Mouse (Mus musculus) heart, postnatal 0 days (tissue): ENCODE data around the gene Gpr62. TPM values are rescaled to one million over a fixed set of nuclear protein-coding genes. Genes with fewer than 3 reads are reported as not detected.
"Not testable (repeated sequence)": the region's sequence is repeated elsewhere in the genome, so short reads cannot be mapped to it uniquely, and the experiment has no call there.

Experiments used
- ATAC-seq: fragments of 200-750 bp; cut with Nextera tagmentation; 2 replicates; pipeline ENCODE4 v1.8.0; 2017; ENCODE audit warnings: low read depth, moderate number of reproducible peaks, moderate library complexity; ENCODE audit not compliant: insufficient read depth
- DNase-seq: peaks from one replicate; pipeline ENCODE4 v3.0.0-alpha.2; 2016; ENCODE audit warnings: low spot score
- H3K27ac ChIP-seq: fragments of 300-500 bp; sonication (generic); 2 replicates; pipeline ENCODE4 v1.5.1; 2014; ENCODE audit warnings: low read depth, mild to moderate bottlenecking
- H3K27me3 ChIP-seq: fragments of 300-500 bp; sonication (generic); 2 replicates; pipeline ENCODE4 v1.6.1; 2014; ENCODE audit warnings: low read length, mixed read lengths; ENCODE audit not compliant: control insufficient read depth, insufficient read depth
- H3K36me3 ChIP-seq: fragments of 300-500 bp; sonication (generic); replicated peaks from 2 replicates; pipeline ENCODE4 v1.6.1; 2014; ENCODE audit warnings: low read length, mixed read lengths; ENCODE audit not compliant: control insufficient read depth, insufficient read depth
- H3K4me1 ChIP-seq: fragments of 300-500 bp; sonication (generic); 2 replicates; pipeline ENCODE4 v1.6.1; 2014; ENCODE audit warnings: antibody characterized with exemption; ENCODE audit not compliant: control insufficient read depth, insufficient read depth
- H3K4me2 ChIP-seq: fragments of 300-500 bp; sonication (generic); 2 replicates; pipeline ENCODE4 v1.6.1; 2014; ENCODE audit warnings: low read depth, mild to moderate bottlenecking, low read length, moderate library complexity
- H3K4me3 ChIP-seq: fragments of 300-500 bp; sonication (generic); 2 replicates; pipeline ENCODE4 v1.5.1; 2014; ENCODE audit warnings: low read depth, low read length
- H3K9ac ChIP-seq: fragments of 300-500 bp; sonication (generic); replicated peaks from 2 replicates; pipeline ENCODE4 v1.6.1; 2014; ENCODE audit warnings: low read depth, low read length, mixed read lengths
- H3K9me3 ChIP-seq: fragments of 300-500 bp; sonication (generic); replicated peaks from 2 replicates; pipeline ENCODE4 v1.6.1; 2016; ENCODE audit warnings: low read length; ENCODE audit not compliant: control insufficient read depth
- CTCF ChIP-seq: IDR thresholded peaks from 2 replicates; pipeline ENCODE4 v1.5.1; 2016; ENCODE audit warnings: antibody characterized with exemption, control low read depth, low read depth
- EP300 ChIP-seq: IDR thresholded peaks from 2 replicates; pipeline ENCODE4 v1.6.1; 2016; ENCODE audit warnings: antibody characterized with exemption, low read depth
- WGBS: fragments of 180-500 bp; shearing (Covaris S2); extraction: QIAGEN DNeasy Blood & Tissue Kit; methylation state at CpG from one replicate; pipeline ENCODE4 v1.1.7; 2014; 5-methylcytosine and 5-hydroxymethylcytosine counted together
- polyA plus RNA-seq: library from polyadenylated mRNA; unstranded; fragments of >200 nt; fragmentation: Nextera tagmentation; extraction: Ambion mirVana; gene quantifications from 2 replicates; pipeline ENCODE4 v1.2.1, GENCODE M21; 2015
- total RNA-seq: library from RNA; depleted of rRNA; stranded (reverse); fragments of >200 nt; gene quantifications from 2 replicates; pipeline ENCODE4 v1.2.3, GENCODE M21; 2014; ENCODE audit warnings: low replicate concordance

The Gpr62 gene
- total and polyA plus RNA-seq, 2 experiments from 2014 or later, result 0.11 TPM; not detected in 1

- no peaks in the 10 kb centered on the region for H3K9me3 ChIP-seq
- no peak overlapping the region for H3K9ac ChIP-seq
- H3K36me3 ChIP-seq, result no peaks in the 10 kb centered on the region
- H3K4me1 ChIP-seq, result no peaks in the 10 kb centered on the region
- H3K4me2 ChIP-seq, result no peak overlapping the region
- ATAC-seq, result no peak
- no peak overlapping the region for H3K4me3 ChIP-seq
- 57% methylated on average over 6 of the region's 6 CpGs for WGBS
- no peak overlapping the region for H3K27ac ChIP-seq
- TF ChIP-seq CTCF, result no peak
- no peak for TF ChIP-seq EP300
- H3K27me3 ChIP-seq, result no peaks in the 10 kb centered on the region
- no peak for DNase-seq
Observed at GRCm38 (mm10) chr9:106504246-106504645, 38.5 kb upstream of the Gpr62 start.

- Histone ChIP-seq H3K4me2 (no peak overlapping the region), H3K4me1 (no peaks in the 10 kb centered on the region), H3K4me3 (no peak overlapping the region), H3K36me3 (no peaks in the 10 kb centered on the region), H3K9ac (no peak overlapping the region), H3K27me3 (no peaks in the 10 kb centered on the region), H3K27ac (no peak overlapping the region), H3K9me3 (no peaks in the 10 kb centered on the region)
- ATAC-seq (no peak), DNase-seq (no peak)
- WGBS, result 83% methylated on average over 22 of the region's 22 CpGs
- TF ChIP-seq EP300 (no peak), CTCF (no peak)
Observed at GRCm38 (mm10) chr9:106501846-106502245, 36.1 kb upstream of the Gpr62 start.

- no peak for TF ChIP-seq CTCF
- no peak for TF ChIP-seq EP300
- no peak within 1 kb of the TSS for H3K4me3 ChIP-seq
- H3K4me2 ChIP-seq, result no peak within 1 kb of the TSS
- H3K27me3 ChIP-seq, result no peaks in the 10 kb centered on the region
- H3K36me3 ChIP-seq, result no peaks in the 10 kb centered on the region
- H3K4me1 ChIP-seq, result no peaks in the 10 kb centered on the region
- H3K27ac ChIP-seq, result no peak within 1 kb of the TSS
- WGBS, result 85% methylated on average over 6 of the region's 6 CpGs
- no peak within 1 kb of the TSS for H3K9ac ChIP-seq
- no peaks in the 10 kb centered on the region for H3K9me3 ChIP-seq
- DNase-seq, result no peak
- ATAC-seq, result no peak
Observed at GRCm38 (mm10) chr9:106499667-106500066, 33.9 kb upstream of the Gpr62 start, which contains the start of gene Iqcf1. TSS of gene Iqcf1 (plus strand) at chr9:106499967.

GRCm38 (mm10) chr9:106487602-106488001 is 21.9 kb upstream of the Gpr62 start:
- not testable (repeated sequence) for H3K9me3 ChIP-seq, H3K4me1 ChIP-seq, H3K4me2 ChIP-seq, H3K4me3 ChIP-seq, H3K27me3 ChIP-seq, H3K9ac ChIP-seq, H3K27ac ChIP-seq, DNase-seq, ATAC-seq
- 86% methylated on average over 6 of the region's 6 CpGs for WGBS
- H3K36me3 ChIP-seq, result peaks cover 34% of the 10 kb centered on the region

GRCm38 (mm10) chr9:106485076-106485475 is 19.3 kb upstream of the Gpr62 start:
- 91% methylated on average over 10 of the region's 10 CpGs for WGBS
- peaks cover 49% of the 10 kb centered on the region for H3K36me3 ChIP-seq

GRCm38 (mm10) chr9:106483606-106484005 is 17.9 kb upstream of the Gpr62 start:
- no peaks in the 10 kb centered on the region for H3K9me3 ChIP-seq
- no peak for ATAC-seq
- TF ChIP-seq CTCF (no peak), EP300 (no peak)
- H3K4me2 ChIP-seq, result no peak overlapping the region
- H3K27me3 ChIP-seq, result no peaks in the 10 kb centered on the region
- H3K27ac ChIP-seq, result no peak overlapping the region
- WGBS, result 84% methylated on average over 17 of the region's 17 CpGs
- no peak for DNase-seq
- no peak overlapping the region for H3K4me3 ChIP-seq
- H3K4me1 ChIP-seq, result no peaks in the 10 kb centered on the region
- peaks cover 49% of the 10 kb centered on the region for H3K36me3 ChIP-seq
- no peak overlapping the region for H3K9ac ChIP-seq

More at GRCm38 (mm10) chr9:106485076-106485475, 19.3 kb upstream of the Gpr62 start:
- TF ChIP-seq CTCF (no peak), EP300 (no peak)
- Histone ChIP-seq H3K4me3 (no peak overlapping the region), H3K27me3 (no peaks in the 10 kb centered on the region), H3K27ac (no peak overlapping the region), H3K9ac (no peak overlapping the region), H3K4me2 (no peak overlapping the region), H3K4me1 (no peaks in the 10 kb centered on the region), H3K9me3 (no peaks in the 10 kb centered on the region)
- ATAC-seq (no peak), DNase-seq (no peak)
